Mouse (Mus musculus) C2C12 (cell line): ENCODE results near the gene Myof.

Source experiments
- CTCF ChIP-seq: IDR thresholded peaks from one replicate; pipeline ENCODE4 v1.5.1; 2011; ENCODE audit not compliant: control insufficient read depth, insufficient read depth, insufficient read length
- FOSL1 ChIP-seq: IDR thresholded peaks from one replicate; pipeline ENCODE4 v1.8.0; 2011; ENCODE audit warnings: mild to moderate bottlenecking, low read length; ENCODE audit not compliant: poor library complexity, insufficient read depth, severe bottlenecking
- MAX ChIP-seq: IDR thresholded peaks from one replicate; pipeline ENCODE4 v1.6.1; 2011; ENCODE audit warnings: mild to moderate bottlenecking, control low read depth
- MYOD1 ChIP-seq: IDR thresholded peaks from one replicate; pipeline ENCODE4 v1.6.1; 2011; ENCODE audit warnings: low read depth; ENCODE audit not compliant: control insufficient read depth, insufficient read length
- USF1 ChIP-seq: IDR thresholded peaks from one replicate; pipeline ENCODE4 v1.6.1; 2011; ENCODE audit warnings: low read depth, mild to moderate bottlenecking, control low read depth, moderate library complexity

DNA sequence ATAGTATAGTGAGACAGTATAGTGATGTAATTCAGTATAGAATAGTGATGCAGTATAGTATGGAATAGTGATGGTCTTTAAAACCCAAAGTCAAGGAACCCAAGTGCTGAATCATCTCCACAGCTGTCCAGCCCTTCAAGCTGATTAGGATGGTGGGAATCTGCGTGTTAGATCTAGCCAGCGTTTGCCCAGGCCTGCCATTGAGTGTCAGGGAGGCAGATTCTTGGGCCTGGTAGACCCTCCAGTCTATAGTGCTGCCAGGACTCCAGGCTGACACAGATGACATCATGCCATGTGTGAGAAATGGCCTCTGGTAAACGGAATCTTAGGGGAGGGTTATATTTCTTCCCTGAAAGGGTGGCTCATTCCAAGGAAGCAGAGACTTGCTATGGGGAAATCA lies 49.1 kb downstream of the Myof start:
- no peak for TF ChIP-seq CTCF
- TF ChIP-seq FOSL1, result no peak
- no peak for TF ChIP-seq MYOD1
- TF ChIP-seq USF1, result no peak
- TF ChIP-seq MAX, result no peak
